Mouse (Mus musculus): ENCODE data around the gene D430041D05Rik.

Gene D430041D05Rik

DNA sequence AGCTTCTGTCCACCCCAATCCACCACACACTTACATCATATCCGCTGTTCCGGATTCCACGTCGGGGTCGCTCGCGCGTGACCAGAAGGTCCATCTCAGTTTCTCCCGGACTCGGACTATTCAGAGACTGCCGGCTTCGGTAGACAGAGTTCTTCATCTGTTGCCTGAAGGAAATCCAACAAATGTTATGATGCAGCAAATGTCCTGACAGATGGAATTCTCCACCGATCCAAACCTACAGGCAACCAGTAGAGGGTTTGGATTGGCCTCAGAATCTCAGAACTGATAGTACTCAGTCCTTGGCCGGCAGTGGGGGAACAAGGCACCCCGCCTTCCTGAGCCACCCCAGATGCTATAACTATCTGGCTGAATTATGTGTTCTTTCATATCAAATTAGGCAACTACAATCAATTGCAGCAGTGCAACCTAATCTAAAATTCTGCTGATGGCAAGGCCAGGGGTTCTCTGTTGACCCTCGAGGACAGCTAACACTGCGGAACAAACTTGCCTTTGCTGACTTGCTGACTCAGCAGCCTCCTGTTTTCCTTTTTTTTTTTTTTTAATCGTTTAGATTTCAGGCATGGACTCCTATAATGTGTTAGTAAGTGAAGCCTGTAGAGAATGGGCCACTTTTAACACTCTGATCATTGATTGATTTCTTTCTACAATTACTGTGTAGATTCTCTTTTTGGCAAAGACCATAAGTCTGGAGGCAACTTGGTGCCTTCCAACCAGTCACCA, 218.2 kb downstream of the D430041D05Rik start:
- DNase-seq (ENCODE audit: low read depth, low spot score) = no peak

DNA sequence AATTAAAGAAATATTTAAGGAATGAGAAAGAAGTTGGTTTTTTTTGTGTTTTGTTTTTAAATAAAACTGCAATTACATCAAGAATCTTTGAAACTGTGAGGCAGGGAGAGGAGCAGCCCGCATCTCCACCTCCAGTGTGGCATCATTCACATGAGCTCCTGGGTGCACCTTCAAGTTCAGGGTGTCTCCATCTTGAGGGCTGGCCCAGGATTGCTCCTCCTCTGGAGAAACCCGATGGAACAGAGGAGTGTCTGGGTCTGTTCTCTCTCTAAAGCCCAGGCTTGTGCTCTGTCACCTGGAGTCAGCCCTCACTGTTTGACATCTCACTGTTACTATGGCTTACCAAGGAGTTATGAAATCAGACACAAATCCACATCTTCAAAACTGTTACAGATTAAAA, 219.1 kb downstream of the D430041D05Rik start:
- DNase-seq (ENCODE audit: low read depth, low spot score) = no peak

DNA sequence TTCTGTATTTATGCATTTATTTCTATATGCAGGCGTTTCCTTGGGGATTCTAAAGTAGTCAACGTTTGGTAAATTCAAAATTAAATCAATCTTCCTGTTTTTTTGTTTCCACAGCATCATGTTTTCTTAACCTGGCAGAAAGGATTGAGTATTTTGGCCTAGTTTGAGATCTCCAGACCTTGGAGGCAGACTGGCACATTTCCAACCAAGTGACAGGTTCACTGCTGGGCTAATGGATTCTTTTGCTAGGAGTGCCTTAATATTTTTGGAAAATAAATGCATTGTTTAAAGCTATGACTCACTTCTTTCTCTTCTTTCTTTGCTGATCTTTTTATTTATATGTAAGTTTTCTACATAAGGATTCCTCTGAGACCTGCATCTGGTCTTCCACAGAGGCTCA, 222.0 kb downstream of the D430041D05Rik start:
- no peak for DNase-seq (ENCODE audit: low read depth, low spot score)

DNA sequence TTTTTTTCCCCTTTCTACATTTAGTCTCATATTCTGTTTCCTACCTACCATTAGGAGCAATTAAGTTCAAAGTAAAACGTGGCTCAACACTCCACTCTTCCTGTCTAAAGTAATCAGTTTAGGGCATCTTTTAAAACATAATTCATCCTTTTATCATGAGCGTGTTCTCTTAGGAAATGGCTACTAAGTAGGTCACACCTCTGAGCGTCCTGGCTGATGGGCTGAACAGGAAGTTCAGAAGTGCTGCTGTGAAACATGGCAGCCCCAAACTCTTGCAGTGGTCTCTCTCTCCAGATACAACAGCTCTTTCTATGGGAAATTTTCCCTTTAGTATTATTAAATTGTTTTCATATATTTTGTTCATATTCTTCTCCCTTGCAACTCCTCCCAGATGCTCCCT, 223.7 kb downstream of the D430041D05Rik start:
- DNase-seq (ENCODE audit: low read depth, low spot score) = no peak

DNA sequence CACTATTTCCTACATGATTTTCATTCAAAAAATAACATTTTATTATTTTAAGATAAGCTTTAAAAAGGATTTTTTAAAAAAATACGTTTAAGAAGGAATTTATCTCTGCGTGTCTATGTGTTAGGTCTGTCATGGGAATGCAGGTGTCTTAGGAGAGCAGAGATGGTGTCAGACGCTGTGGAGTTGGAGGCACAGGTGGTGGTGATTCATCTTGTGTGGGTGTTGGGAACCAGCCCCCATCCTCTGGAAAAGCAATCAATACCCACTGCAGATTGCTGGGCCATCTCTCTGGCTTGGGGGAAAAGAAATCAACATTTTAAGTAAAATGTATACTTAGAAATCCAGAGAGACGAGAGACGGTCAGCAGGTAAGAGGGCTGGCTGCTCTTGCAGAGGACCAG, 225.2 kb downstream of the D430041D05Rik start:
- peak; percentile 51 for DNase-seq (ENCODE audit: low read depth, low spot score)

DNA sequence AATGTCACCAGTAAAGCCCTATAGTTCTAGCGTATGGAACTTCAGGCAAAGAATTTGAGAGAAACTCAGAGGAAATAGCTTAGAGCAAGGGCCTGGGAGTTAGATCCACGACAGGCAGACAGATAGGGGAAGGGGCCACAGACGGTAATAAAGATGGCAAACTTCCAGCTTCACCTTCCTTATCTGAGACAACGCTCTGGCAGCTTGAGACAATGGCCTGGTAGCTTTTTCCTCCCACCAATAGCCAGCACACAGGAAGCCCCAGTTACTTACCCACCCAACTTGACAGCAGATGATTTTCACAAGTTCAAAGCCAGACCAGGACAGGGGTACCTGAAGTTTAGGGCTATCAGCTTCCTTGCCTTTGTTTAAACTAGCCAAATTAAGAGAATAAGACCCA, 226.5 kb downstream of the D430041D05Rik start:
- DNase-seq (ENCODE audit: low read depth, low spot score) = no peak

DNA sequence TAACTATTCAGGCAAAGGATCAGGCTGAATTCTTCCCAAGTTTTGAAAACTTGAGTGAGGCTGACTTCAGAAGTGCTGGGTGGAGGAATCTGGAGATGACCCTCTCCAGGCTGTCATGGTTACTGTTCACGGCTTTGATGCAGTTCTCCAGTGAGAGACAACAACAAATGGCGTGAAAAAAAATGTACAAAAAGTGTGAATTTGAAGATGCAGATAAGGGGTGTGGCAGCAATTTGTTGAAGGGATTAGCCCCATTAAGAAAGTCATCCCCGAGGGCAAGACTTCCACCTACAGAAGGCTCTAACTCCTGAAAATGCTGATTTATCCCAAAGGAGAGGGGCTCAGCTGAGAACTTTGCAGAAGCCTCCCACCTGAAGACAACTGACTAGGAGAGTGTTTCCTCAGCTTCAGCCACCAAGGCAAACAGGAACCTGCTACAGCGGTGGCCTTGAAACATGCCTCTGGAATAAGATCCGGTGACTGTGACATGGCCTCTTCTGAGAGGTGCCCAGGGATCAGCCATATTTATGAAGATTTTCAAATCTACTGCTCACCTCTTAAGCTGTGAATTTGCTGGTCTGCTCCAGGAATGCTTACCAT, 227.5 kb downstream of the D430041D05Rik start:
- no peak for DNase-seq (ENCODE audit: low read depth, low spot score)

DNA sequence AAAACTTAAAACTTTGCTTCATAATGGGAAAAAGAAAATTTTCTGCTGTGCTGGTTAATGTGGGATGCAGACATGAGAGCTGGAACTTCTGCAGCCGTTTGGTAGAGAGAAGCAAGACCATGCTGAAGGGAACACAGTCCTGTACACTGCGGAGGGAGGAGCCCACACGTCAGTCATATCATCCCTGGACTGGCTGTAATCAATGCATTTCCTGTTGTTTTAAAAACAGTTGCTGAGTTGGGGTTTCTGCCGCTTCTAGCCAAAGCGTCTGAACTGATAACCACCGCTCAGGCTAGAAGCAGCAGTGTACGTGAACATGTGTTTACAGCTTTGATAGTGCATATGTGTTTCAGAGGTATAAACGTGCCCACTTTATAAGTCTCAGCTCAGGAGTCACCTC, 231.2 kb downstream of the D430041D05Rik start:
- no peak for DNase-seq (ENCODE audit: low read depth, low spot score)

DNA sequence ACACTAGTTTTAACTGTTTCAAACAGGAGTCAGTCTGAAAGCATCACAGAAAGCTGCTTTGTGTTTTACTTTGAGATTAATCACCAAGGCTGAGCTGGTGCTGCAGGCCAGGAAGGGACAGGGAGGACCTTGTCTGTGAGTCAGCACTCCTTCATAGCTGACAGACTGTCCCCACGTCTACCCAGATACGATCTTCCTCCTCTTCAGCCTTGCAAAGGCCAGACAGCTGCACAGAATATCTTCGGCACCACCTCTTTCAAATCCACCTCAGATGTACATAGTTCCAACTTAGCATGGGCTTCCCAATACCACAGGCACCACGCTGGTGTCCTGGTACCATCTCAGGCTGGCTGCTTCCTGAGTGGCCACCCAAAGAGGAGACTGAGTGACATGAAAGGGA, 232.6 kb downstream of the D430041D05Rik start:
- no peak for DNase-seq (ENCODE audit: low read depth, low spot score)

DNA sequence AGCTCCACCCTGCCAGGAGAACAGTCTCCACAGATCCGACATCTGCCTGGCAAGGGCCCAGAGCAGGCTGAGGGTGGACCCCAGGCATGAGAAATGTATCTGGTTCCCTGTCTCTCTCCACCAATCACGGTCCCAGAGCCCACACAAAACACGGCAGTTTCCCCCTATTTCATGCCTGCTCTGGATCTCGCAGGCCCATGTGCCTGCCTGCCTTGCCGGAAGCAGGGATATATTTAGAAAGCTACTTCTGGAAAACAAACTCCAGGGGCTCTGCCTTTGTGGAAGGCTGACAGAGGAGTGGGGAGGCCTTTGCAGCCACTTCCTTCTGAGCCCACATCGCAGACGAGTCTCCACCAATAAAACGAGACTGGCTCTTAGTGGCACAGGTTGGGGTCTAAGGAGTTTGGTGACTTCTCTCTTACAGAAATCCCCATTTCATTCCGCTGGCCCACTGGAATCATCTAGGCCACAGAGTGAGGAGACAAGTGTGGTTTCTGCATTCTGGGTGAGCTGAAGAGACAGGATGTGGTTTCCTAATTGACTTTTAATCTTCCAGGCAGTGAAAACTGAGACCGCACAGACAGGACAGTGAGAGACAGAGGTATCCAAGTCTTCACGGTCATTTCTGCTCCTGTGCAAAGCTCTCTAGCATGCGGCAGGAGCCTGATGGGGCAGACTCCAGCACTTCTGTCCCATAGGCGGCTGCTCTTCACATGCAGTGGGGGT, 233.7 kb downstream of the D430041D05Rik start:
- peak; percentile 58 for DNase-seq (ENCODE audit: low read depth, low spot score)

DNA sequence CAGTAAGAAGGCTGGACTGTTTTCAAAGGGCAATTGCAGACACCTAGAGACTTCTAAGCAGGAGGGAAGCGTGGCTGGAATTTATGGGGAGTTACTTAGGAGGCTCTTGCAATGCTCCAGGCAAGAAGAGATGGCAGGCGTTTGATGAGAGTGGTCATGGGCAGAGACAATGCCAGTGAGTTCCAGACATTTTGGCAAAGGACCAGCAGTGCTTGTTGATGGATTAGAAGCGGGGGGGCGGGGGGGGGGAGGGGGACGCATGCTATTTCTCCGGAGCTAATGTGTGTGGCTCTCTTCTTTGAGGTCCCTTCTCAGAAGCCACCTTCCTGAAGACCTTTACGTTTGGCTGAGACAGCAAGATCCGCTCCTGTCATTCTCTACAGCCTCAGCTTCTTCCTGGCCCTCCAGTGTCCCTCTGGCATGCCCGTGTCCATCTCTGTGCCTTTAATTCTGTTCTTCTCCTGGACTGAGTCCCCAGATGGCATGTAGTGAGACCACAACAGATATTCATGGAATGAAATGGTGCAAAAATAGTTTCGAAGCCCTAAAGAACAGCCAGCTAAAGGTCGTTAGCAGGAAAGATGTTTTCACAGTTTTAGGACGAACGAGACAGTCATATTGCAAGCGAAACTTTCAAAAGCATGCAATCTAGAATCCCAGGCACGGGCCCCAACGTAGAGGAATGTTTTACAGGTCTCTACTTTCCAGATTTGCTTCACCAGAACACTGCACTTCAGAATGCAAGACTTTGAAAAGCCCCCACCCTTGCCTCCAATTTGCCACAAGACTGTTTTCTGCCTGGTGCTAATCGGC, 234.4 kb downstream of the D430041D05Rik start:
- no peak for DNase-seq (ENCODE audit: low read depth, low spot score)

DNA sequence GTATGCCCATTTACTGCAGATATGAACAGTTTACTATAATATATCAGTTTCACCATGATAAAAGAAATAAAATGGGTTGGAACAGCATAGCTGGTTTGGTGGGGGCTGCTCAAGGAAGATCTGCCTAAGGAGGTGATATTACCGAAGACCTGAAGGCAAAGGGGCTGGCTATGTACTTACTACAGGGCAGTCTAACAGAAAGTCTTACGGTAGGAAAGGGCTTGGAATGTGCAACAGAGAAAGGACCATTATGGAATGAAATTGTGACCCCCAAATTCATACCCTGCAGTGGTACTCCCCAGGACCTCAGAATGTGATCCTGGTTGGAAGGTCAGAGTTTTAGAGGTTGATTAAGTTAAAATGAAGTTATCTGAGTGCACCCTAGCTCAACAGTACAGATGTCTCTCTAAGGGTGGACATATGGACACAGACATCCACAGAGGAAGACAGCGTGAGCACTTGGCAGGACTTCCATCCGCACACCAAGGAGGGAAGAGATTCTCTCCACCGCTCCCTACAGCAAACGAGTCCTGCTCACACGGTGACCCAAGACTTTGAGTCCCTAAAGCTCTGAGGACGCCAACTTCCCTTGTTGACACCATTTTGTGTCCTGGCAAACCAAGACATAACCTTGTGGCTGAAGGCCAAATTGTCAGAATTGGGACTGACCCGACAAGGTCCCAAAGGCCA, 235.2 kb downstream of the D430041D05Rik start:
- DNase-seq (ENCODE audit: low read depth, low spot score) = no peak

DNA sequence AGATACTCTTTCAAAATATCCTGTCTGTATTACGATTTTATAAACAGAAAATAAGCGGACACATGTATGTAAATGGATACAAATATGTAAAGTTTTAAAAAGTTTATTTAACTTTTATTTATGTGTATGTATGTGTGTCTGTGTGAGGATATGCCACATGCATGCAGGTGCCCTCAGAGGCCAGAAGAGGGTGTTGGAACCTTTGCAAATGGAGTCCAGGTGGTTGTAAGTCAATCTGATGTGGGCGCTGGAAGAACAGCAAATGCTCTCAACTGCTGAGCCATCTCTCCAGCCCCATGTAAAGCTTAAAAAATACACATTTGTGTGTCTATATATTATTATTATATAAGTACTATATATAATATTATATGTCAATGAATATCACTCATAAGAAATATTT, 237.4 kb downstream of the D430041D05Rik start:
- DNase-seq (ENCODE audit: low read depth, low spot score) = no peak

DNA sequence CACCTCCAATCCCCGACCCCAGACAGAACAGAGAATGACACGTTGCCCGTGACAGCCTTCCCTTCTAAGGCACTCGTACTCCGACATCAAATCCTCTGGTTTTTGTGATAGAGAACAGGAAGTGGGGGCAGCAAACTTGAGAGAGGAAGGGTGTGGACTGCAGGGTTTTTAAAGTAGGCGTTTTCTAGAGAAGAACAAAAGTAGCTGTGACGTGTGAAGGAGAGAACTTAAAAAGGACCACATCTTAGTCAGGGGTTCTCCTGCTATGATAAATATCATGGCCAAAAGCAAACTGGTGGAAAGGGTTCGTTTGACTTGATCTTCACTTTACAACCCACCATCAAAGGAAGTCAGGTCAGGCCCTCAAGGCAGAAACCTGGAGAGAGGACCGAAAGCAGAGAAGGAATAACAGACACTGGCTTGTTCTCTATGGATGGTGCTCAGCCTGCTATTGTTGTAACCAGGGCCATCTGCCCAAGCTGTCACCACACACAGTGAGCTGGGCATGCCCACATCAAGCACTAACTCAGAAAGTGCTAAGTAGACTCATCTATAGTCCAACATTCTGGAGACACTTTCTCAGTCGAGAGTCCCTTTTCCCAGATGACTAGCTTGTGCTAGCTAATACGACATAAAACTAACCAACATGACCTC, 238.0 kb downstream of the D430041D05Rik start:
- DNase-seq (ENCODE audit: low read depth, low spot score) = peak; percentile 48

DNA sequence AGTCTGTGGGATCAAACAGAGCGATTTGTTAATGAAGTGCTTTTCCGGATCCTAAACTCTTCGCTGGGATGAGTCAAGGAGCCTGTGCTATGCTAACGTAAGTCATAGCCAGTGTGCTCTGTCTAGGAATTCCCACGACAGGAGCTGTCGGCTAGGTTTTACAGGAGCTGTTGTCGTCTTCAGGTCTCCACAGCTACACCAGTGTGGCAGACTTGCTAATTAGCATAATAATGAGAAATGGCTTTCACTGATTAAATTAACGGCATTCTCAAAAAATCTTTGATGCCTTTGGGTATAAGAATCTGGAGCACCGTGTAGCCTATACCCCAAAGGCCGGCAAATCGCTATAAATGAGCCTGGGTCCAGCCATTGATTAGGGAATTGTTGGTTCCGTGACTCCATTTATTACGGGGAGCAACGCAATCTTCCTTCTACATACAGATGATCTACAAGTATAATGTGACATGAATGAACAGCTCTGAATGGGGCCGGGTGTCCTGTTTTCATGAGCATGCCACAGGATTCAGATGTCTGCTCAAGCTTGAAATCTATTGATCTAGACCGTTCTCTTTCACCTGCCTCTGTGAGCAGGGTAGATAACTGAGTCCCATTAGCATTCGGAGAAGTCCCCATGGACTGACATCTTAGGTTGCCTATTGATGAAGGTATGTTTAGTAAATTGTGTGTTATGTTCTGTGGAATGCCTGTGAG, 242.5 kb downstream of the D430041D05Rik start:
- DNase-seq (ENCODE audit: low read depth, low spot score) = no peak

DNA sequence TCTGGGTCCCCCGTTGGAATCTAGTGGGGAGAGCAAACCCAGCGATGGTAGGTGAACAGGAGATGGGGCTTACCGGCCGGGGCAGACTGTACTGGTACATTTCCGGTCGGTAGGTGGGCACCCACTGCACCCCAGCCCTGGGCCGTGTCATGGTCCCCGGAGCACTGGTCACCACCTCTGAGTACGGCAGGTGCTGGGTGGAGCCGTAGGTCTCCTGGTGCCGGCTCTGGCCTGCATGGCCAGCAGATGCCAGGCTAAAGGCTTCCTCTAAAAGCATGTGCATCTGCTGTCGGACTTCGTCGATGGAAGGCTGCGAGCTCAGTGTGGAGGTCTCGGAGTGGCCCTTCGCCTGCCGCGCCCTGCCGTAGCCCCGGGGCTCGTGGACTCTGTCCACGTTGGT, 243.0 kb downstream of the D430041D05Rik start:
- DNase-seq (ENCODE audit: low read depth, low spot score) = no peak

DNA sequence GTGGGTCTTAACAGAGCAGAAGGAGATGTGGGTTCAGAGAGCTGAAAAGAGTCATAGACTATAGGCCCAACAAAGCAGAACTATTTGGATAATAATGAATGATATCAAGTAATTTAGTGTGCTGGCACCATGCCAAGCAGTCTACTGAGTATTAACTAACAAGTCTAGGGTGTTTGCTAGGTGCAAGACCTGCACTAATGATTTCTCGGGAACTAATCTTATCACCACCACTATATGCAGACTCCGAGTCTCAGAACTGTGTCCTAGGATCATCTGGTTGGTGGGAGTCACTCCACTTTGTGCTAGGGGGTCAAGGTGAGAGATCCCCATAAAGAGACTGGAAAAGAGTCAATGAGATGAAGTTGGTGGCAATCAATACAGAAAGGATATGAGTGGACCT, 245.2 kb downstream of the D430041D05Rik start:
- DNase-seq (ENCODE audit: low read depth, low spot score) = no peak

DNA sequence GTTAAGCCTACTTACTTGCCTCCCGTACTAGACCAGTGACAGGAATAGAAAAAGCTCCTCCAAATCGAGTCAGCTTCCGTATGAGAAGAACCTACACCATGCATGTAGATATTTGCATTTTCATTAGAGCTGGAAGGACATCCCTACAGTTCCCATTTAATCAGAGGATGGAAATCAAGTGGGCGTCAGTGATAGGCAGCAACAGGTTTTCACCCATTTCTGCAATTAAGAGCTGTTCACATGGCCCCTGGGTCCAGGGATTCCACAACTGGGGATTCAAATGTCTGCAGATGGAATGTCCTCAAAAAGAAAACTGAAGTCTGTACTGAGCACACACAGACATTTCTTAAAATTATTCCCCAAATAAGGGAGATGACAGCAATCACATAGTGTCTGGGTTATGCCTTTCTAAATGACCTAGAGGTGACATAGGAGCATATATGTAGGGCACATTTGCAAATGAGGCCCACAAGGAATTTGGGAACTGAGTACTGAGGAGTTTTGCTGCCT, 246.8 kb downstream of the D430041D05Rik start:
- no peak for DNase-seq (ENCODE audit: low read depth, low spot score)

DNA sequence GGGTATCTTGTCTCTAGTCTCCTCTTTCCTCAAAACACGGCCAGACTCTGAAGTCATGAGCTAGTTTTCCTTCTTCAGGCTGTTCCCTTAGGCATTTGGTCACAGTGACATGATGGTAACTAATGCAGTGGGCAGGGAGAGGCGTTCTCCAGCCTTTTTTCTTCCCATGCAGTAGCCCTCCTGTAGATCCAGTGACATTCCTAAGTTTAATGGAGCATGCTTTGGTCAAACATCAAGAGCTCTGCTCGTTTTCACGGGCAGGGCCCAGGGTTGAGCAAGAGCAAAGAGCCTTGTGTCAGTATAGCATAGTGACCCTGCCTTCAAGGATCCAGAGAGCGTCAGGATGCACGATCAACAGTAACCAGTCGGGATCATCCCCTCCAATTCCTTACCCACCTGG, 247.4 kb downstream of the D430041D05Rik start:
- DNase-seq (ENCODE audit: low read depth, low spot score) = no peak

DNA sequence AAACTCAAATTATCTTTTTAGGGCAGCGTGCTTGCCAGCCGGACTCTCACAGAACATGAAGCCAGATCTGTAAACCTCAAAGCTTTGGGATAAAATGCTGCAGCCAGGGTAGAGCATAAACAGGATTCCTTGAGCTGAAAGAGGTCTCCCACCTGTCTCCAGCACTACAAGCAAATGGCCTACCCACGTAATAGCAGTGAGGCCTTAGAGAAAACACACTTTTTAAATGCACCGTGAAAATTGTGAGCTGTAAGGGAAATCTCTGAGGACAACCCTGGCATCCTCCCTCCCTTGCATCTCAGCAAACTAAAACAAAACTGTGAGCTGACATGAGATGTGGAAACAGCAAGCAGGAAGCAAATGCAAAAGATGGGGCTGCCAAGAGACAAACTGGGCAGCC, 253.0 kb downstream of the D430041D05Rik start:
- no peak for DNase-seq (ENCODE audit: low read depth, low spot score)

Data from telencephalon, adult 2 months (tissue).